In the genomic region with DNA sequence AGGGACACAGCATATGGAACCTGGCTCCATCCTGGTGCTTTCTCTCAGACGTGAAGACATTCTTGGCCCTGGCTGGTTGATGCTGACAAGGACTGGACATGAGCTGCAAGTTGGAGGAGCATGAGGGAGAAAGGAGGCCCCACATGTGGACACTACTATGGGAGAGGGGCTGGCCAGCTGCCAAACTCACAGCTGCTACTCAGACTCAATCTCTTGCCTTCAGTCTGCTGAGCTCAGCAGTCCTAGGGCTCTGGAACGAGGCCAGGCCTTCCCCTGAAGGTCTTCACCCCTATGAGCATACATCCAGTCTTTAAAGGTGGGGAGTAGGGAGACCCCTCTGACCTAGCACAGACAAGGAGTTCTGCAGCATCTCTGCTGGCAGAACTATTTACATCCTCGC, we compare ENCODE assay signal across 10 mouse cellular contexts. TPM values are rescaled to one million over a fixed set of nuclear protein-coding genes. Genes with fewer than 3 reads are reported as not detected.
DNase-seq lines count a peak whose midpoint lies in the region; ATAC-seq and TF ChIP-seq lines count a peak whose summit lies in the region.
"Had no signal": no experiment of that assay in that cellular context is flagged by ENCODE, and none has a peak within 500 bp of the region (broad histone marks: within the 10 kb centered on the region; RNA-seq: fewer than 3 reads in every experiment).

No protein-coding gene starts in this region.

- H3K9ac ChIP-seq in intestine, embryonic 14.5 days (ENCODE audit: low read length) = no peak overlapping the region
- no peak overlapping the region for H3K9ac ChIP-seq in intestine, postnatal 0 days (ENCODE audit: low read depth, low read length)
- H3K9ac ChIP-seq in embryonic facial prominence, embryonic 13.5 days = peak overlapping the region; percentile 11; the same call in 1 of the 2 replicates
- H3K9ac ChIP-seq in heart, embryonic 15.5 days = no peak overlapping the region
- H3K9ac ChIP-seq: midbrain, embryonic 12.5 days had no signal

- peak overlapping the region; percentile 62 for H3K4me2 ChIP-seq in intestine, embryonic 14.5 days (ENCODE audit: low read length)
- H3K4me2 ChIP-seq in intestine, postnatal 0 days (replicated peaks; ENCODE audit: low read depth) = no peak overlapping the region
- H3K4me2 ChIP-seq in embryonic facial prominence, embryonic 13.5 days = peak overlapping the region; percentile 64
- H3K4me2 ChIP-seq in heart, embryonic 15.5 days = no peak overlapping the region
- H3K4me2 ChIP-seq: midbrain, embryonic 12.5 days had no signal

- H3K9me3 ChIP-seq in intestine, embryonic 14.5 days (ENCODE audit: control insufficient read depth, low read length) = no peaks in the 10 kb centered on the region
- no peaks in the 10 kb centered on the region for H3K9me3 ChIP-seq in intestine, postnatal 0 days (ENCODE audit: control insufficient read depth)
- H3K9me3 ChIP-seq in embryonic facial prominence, embryonic 13.5 days = no peaks in the 10 kb centered on the region
- H3K9me3 ChIP-seq in heart, embryonic 15.5 days (replicated peaks) = no peaks in the 10 kb centered on the region
- H3K9me3 ChIP-seq in limb, embryonic 10.5 days (replicated peaks) = no peaks in the 10 kb centered on the region
- H3K9me3 ChIP-seq: midbrain, embryonic 12.5 days had no signal

- 17% methylated on average over 3 of the region's 3 CpGs for WGBS in intestine, embryonic 14.5 days
- WGBS in intestine, postnatal 0 days = 42% methylated on average over 3 of the region's 3 CpGs
- WGBS in embryonic facial prominence, embryonic 13.5 days = 43% methylated on average over 3 of the region's 3 CpGs
- 30% methylated on average over 3 of the region's 3 CpGs for WGBS in heart, embryonic 15.5 days
- WGBS in limb, embryonic 10.5 days = 68% methylated on average over 3 of the region's 3 CpGs

- peak overlapping the region; percentile 74 for H3K27ac ChIP-seq in intestine, embryonic 14.5 days (ENCODE audit: low read depth)
- H3K27ac ChIP-seq in intestine, postnatal 0 days (ENCODE audit: low read depth, low read length) = no peak overlapping the region
- peak overlapping the region; percentile 48; the same call in 1 of the 2 replicates for H3K27ac ChIP-seq in embryonic facial prominence, embryonic 13.5 days
- H3K27ac ChIP-seq in heart, embryonic 15.5 days = no peak overlapping the region
- H3K27ac ChIP-seq in limb, embryonic 10.5 days = 0 out of 2 replicates have a peak overlapping the region, but pooled peaks have one; percentile 1
- H3K27ac ChIP-seq: midbrain, embryonic 12.5 days had no signal

- no peaks in the 10 kb centered on the region for H3K36me3 ChIP-seq in intestine, embryonic 14.5 days (ENCODE audit: control insufficient read depth, insufficient read depth, low read length)
- no peaks in the 10 kb centered on the region for H3K36me3 ChIP-seq in intestine, postnatal 0 days (ENCODE audit: control insufficient read depth, insufficient read depth)
- peaks cover 12% of the 10 kb centered on the region; the same call in 1 of the 2 replicates for H3K36me3 ChIP-seq in embryonic facial prominence, embryonic 13.5 days
- H3K36me3 ChIP-seq in heart, embryonic 15.5 days = no peaks in the 10 kb centered on the region
- peaks cover 51% of the 10 kb centered on the region for H3K36me3 ChIP-seq in limb, embryonic 10.5 days
- H3K36me3 ChIP-seq: midbrain, embryonic 12.5 days had no signal

- DNase-seq in intestine, embryonic 14.5 days (ENCODE audit: low spot score) = peak; percentile 81
- no peak for DNase-seq in limb, embryonic 10.5 days (ENCODE audit: low spot score)
- peak; percentile 55 for DNase-seq in yolk sac, embryonic 10.5 days (ENCODE audit: low spot score)
- no peak for DNase-seq in cerebellum, adult 9-11 months
- no peak for DNase-seq in frontal cortex, postnatal 14 days (ENCODE audit: low spot score in 2 of 2)

- H3K4me3 ChIP-seq in intestine, embryonic 14.5 days (ENCODE audit: low read depth, low read length) = no peak overlapping the region
- H3K4me3 ChIP-seq in intestine, postnatal 0 days (ENCODE audit: low read depth, low read length) = no peak overlapping the region
- no peak overlapping the region for H3K4me3 ChIP-seq in embryonic facial prominence, embryonic 13.5 days
- no peak overlapping the region for H3K4me3 ChIP-seq in heart, embryonic 15.5 days
- H3K4me3 ChIP-seq in limb, embryonic 10.5 days = no peak overlapping the region
- H3K4me3 ChIP-seq: midbrain, embryonic 12.5 days had no signal

- 0 out of 2 replicates have a peak, but pooled peaks have one; percentile 33 for ATAC-seq in intestine, embryonic 14.5 days (replicated peaks; ENCODE audit: low FRiP score, low TSS enrichment, low read depth)
- no peak for ATAC-seq in intestine, postnatal 0 days
- ATAC-seq in embryonic facial prominence, embryonic 13.5 days (ENCODE audit: insufficient number of reproducible peaks, insufficient read depth, low FRiP score, low TSS enrichment, low read depth) = no peak
- peak; percentile 20; the same call in 1 of the 2 replicates for ATAC-seq in heart, embryonic 15.5 days (replicated peaks; ENCODE audit: insufficient number of reproducible peaks, insufficient read depth, low FRiP score, low read depth)
- ATAC-seq: Patski had no signal

- peaks cover 53% of the 10 kb centered on the region for H3K4me1 ChIP-seq in intestine, embryonic 14.5 days (replicated peaks; ENCODE audit: control insufficient read depth, insufficient read depth, low read length)
- H3K4me1 ChIP-seq in intestine, postnatal 0 days (replicated peaks; ENCODE audit: control insufficient read depth, insufficient read depth, low read length) = no peaks in the 10 kb centered on the region
- H3K4me1 ChIP-seq in embryonic facial prominence, embryonic 13.5 days = peaks cover 76% of the 10 kb centered on the region
- peaks cover 33% of the 10 kb centered on the region for H3K4me1 ChIP-seq in heart, embryonic 15.5 days (replicated peaks)
- peaks cover 59% of the 10 kb centered on the region for H3K4me1 ChIP-seq in limb, embryonic 10.5 days

- no peaks in the 10 kb centered on the region for H3K27me3 ChIP-seq in intestine, embryonic 14.5 days (replicated peaks; ENCODE audit: control insufficient read depth, insufficient read depth, low read length)
- no peaks in the 10 kb centered on the region for H3K27me3 ChIP-seq in intestine, postnatal 0 days (replicated peaks; ENCODE audit: control insufficient read depth, insufficient read depth, low read length)
- H3K27me3 ChIP-seq in embryonic facial prominence, embryonic 13.5 days = no peaks in the 10 kb centered on the region
- H3K27me3 ChIP-seq in heart, embryonic 15.5 days = no peaks in the 10 kb centered on the region
- no peaks in the 10 kb centered on the region for H3K27me3 ChIP-seq in limb, embryonic 10.5 days (ENCODE audit: low read depth, poor library complexity, severe bottlenecking)
- H3K27me3 ChIP-seq: Patski had no signal

- no peak for TF ChIP-seq CTCF in intestine, postnatal 0 days (IDR thresholded peaks at IDR 0.05; ENCODE audit: low read depth)

RNA-seq across cellular contexts. Expression of gene Ccdc33, which starts 36.7 kb away (rescaled TPM):
- polyA plus RNA-seq in intestine, embryonic 14.5 days (2014; fragmentation: Nextera tagmentation; extraction: Ambion mirVana) = 0.11 and 0.27 TPM in 2 replicates
- polyA plus RNA-seq in intestine, postnatal 0 days (2015; fragmentation: Nextera tagmentation; extraction: Ambion mirVana) = 0.14 and 0.16 TPM in 2 replicates
- 0.83 TPM in 1 of 2 replicates, not detected in the other for polyA plus RNA-seq in embryonic facial prominence, embryonic 13.5 days (2015; fragmentation: Nextera tagmentation; extraction: Ambion mirVana)
- 0.34 TPM in 1 of 2 replicates, not detected in the other for polyA plus RNA-seq in heart, embryonic 15.5 days (2015; fragmentation: Nextera tagmentation; extraction: Ambion mirVana)
- 0.26 and 0.34 TPM in 2 replicates for polyA plus RNA-seq in limb, embryonic 10.5 days (2016; fragmentation: Nextera tagmentation; extraction: Ambion mirVana)

RNA-seq across cellular contexts. Expression of gene Islr, which starts 48.7 kb away (rescaled TPM):
- polyA plus RNA-seq in intestine, embryonic 14.5 days (2014; fragmentation: Nextera tagmentation; extraction: Ambion mirVana) = 65.5 and 71.3 TPM in 2 replicates
- polyA plus RNA-seq in intestine, postnatal 0 days (2015; fragmentation: Nextera tagmentation; extraction: Ambion mirVana) = 26.9 and 29.6 TPM in 2 replicates
- 75.6 and 79.6 TPM in 2 replicates for polyA plus RNA-seq in embryonic facial prominence, embryonic 13.5 days (2015; fragmentation: Nextera tagmentation; extraction: Ambion mirVana)
- 28.4 and 49.0 TPM in 2 replicates for polyA plus RNA-seq in heart, embryonic 15.5 days (2015; fragmentation: Nextera tagmentation; extraction: Ambion mirVana)
- polyA plus RNA-seq in limb, embryonic 10.5 days (2016; fragmentation: Nextera tagmentation; extraction: Ambion mirVana) = 9.5 and 33.2 TPM in 2 replicates

RNA-seq across cellular contexts. Expression of gene Islr2, which starts 48.8 kb away (rescaled TPM):
- 1.7 and 1.8 TPM in 2 replicates for polyA plus RNA-seq in intestine, embryonic 14.5 days (2014; fragmentation: Nextera tagmentation; extraction: Ambion mirVana)
- polyA plus RNA-seq in intestine, postnatal 0 days (2015; fragmentation: Nextera tagmentation; extraction: Ambion mirVana) = 0.27 and 0.35 TPM in 2 replicates
- polyA plus RNA-seq in embryonic facial prominence, embryonic 13.5 days (2015; fragmentation: Nextera tagmentation; extraction: Ambion mirVana) = 0.76 and 1.4 TPM in 2 replicates
- polyA plus RNA-seq in heart, embryonic 15.5 days (2015; fragmentation: Nextera tagmentation; extraction: Ambion mirVana) = 0.20 TPM in 1 of 2 replicates, not detected in the other
- polyA plus RNA-seq in limb, embryonic 10.5 days (2016; fragmentation: Nextera tagmentation; extraction: Ambion mirVana) = 0.11 TPM in 1 of 2 replicates, not detected in the other

Comparison
In these comparisons a context has a peak if more than half of its experiments do, and no peak if none do; other contexts are left out.
1. ATAC-seq: peak in intestine, embryonic 14.5 days (single experiment) and heart, embryonic 15.5 days (single experiment); none in intestine, postnatal 0 days (single experiment) and embryonic facial prominence, embryonic 13.5 days (single experiment).
2. H3K27ac ChIP-seq: peak in intestine, embryonic 14.5 days (single experiment), embryonic facial prominence, embryonic 13.5 days (single experiment) and limb, embryonic 10.5 days (single experiment); none in intestine, postnatal 0 days (single experiment) and heart, embryonic 15.5 days (single experiment).
3. H3K4me2 ChIP-seq: peak in intestine, embryonic 14.5 days (single experiment) and embryonic facial prominence, embryonic 13.5 days (single experiment); none in intestine, postnatal 0 days (single experiment) and heart, embryonic 15.5 days (single experiment).
4. DNase-seq: peak in intestine, embryonic 14.5 days (single experiment) and yolk sac, embryonic 10.5 days (single experiment); none in limb, embryonic 10.5 days (single experiment), cerebellum, adult 9-11 months (single experiment) and frontal cortex, postnatal 14 days (0 of 2).